Mouse (Mus musculus): ENCODE measurements at regions not wholly inside any gene's neighbourhood (a gene's known extent, or its start where the extent isn't known, plus 50 kb on each side); places are given as distances from the start of the nearest gene placed in this dataset.
A peak's percentile ranks its signal among the peaks of the same experiment; 100 is the strongest.

DNA sequence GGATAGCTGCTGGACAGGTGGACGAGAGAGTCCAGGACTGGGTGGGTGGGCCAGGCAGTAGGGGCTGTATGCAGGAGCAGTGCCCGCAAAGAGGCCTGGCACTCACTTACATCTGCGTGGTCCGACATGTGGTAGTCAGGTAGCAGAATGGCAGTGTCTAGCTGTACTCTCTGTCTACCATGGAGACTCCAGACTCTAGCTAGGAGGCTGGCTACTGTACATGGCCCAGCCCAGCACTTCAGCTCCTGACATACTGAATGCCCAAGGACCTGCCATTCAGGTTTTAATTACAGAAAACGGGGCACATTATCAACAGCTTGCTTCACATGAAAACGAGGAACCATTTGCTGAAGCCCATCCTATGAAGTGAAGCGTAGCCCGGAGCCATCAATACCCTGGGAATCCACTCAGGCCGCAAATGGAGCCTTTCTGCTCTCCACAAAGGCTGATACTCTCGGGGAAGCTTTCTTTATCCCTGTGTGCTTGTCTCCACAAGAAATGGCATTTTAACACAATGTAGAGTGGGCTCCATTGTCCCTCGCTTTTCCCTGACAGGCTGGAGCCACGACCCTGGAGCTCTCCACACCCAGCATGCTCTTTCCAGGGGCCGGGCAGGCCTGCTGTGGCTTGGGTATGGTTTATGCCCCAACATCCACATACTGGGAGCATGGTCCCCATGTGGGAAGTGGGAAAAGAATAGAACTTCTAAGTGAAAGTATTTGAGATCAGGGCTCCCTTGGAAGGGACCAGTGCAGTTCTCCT is 110.6 kb upstream of the A530016L24Rik start:
- no peak for DNase-seq

DNA sequence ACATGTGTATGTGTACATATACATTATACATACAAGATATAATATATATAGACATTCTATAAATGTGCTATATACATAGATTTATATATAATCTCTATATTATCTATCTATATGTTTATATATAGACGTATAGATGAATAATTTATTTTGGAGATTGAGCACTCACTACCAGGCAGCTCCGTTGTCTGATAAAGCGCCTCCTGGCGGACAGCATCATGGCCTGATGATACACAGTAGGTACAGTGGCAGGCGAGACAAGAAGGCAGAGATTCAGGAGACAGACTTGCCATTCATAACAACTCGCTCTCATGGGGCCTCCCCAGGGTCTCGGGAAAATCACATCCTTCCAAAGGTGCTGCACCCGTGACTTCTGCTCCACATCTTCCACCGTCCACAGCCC is 101.4 kb upstream of the A530016L24Rik start:
- DNase-seq, result no peak

DNA sequence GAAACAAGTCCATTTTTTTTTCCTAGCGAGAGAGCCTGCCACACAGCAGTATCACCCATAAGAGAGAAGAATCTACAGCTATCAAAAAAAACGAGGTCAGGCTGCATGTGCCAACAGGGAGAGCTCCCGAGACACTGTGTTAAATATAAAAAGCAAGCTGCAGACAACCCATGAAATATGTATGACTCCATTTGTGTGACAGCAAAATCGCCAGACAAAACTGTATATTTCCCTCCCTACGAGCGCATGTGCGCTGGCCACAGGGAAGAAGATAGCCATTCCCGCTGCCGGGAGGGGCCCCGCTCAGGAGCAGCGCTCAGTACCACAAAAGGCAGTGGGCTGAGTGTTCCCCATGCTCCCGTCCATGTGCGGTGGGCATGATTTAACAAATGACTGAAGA is 93.3 kb upstream of the A530016L24Rik start:
- DNase-seq, result no peak

DNA sequence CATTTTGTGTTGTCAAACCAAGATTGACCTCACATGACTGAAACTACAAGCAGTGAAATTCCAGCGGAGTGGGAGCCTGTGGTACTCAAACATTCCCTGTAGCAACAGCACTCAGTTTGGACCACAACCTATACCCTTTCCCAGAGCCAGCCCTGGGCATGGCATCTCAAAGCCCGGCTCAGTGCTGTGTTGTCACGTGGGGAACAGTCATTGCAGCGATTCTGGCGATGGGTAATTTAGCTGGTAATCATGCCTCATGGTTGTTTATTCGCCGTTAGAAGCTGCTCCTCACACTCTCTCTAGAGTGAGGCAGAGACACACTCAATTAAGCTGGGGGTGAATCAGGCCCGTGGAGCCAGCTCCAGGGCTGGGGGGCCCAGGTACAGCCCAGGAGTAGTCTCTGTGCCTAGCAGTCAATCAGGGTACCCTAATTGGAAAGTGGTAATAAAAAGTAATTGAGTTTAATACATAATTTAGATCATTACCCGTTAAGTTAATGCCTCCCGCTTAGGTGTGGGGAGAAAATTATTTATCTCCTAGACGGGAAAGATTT is 85.5 kb upstream of the A530016L24Rik start:
- no peak for DNase-seq

DNA sequence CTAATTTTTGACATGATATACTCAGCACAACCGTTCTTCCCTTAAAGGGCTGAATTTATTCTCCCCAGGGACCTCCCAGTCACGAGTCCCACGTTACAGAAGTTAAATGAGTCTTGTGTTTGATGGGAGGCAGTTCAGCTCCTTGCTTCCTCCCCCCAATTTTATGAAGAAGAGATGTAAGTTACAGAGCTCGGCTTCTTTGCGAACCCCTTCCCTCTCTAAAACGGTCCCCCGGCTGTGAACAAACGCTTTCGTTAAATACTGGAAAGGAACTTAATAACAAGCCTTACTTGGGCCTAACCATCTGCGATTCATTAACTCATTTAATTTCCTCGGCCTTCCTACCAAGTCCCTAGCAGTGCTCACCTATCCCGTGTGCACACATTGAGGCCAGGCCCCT is 84.9 kb upstream of the A530016L24Rik start:
- no peak for DNase-seq

DNA sequence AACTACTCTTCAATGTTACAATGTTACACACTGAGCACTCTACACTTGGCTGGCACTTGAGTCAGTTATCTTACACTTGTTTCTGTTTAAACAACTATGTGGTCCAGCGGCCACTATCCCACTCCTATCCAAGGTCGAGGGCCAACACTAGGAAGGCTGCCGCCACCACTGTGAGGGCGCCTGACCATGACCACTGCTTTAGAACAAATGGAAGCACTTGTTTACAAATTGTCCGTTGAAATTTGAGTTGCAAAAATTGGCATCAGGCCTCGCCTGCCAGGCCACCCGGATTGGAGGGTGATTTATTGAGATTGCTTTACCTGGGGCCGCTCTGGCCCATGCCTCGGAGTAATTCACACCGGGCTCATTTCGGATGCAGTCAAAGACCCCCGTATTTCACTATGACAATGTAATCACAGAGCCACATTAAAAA is 83.5 kb upstream of the A530016L24Rik start:
- DNase-seq, result no peak

DNA sequence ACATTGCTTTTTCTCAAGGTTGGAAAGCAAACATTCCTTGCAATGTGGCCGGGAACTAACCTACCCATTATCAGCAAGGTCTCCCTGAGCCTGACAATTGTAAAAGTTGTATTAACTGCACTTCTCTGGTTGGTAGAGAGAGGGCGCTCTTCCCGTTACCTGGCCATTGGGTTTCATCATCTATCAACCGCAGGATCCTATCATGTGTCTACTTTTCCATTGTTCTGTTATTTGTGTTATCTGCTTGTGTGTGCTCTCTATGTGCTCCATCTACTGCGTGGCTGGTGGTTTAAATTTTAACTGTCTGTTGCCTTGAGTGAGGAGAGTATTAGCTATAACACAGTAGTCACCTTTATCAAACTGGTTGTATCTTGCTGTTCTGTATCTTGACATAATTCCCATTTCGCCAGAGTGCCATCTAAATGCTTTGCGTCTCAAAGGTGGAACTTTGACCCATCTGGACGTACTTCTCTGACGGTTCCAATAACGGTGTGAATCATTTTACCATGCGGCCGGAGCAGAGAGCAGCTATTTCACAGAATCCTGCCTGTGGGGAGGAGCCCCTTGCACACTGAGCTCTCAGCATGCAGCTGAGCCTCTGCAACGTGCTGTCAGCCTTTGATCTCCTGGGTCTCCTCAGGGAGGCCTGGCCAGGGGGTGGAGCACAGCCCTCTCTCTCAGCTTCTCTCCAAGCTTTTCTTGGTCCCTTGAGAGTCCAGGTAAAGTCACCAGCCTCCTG is 77.5 kb upstream of the A530016L24Rik start:
- no peak for DNase-seq

DNA sequence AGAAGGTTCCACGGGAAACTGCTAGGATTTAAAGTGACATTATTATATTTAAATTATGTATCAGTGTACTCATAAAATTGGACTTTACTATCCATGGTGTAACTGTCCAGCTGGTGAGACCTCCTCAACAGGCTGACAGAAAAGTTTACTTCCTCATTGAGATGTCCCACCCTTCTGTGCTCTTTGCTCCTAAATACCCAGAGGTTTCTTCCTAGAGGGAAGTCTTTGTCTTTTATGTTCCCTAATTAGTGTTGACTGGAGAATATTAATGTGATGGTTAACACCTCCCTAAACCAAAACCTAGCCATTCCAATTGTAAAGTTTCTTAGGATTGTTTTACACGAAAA is 76.9 kb upstream of the A530016L24Rik start:
- no peak for DNase-seq

DNA sequence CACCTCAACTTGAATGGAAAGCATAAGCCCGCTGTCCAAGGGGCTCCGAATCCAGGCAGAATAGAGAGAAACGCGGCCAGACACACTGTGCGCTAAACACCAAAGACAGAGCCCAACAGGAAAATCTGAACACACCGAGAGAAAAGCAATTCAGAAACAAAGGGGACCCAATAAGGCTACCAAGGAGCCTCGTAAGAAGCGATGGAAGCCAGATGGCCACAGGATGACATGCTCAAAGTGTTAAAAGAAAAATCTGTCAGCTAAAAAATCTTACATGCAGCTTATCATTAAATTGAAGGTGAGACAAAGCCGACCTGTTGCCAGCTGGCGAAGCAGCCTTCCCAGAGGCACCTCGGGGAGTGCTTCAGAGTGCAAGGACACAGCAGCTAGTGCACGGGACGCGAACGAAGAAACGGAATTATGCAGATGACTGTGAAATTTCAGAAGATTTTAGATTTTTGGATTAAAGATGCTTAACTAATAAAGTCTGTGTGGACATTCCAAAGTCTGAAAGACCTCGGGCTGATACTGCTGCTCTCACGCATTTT is 73.2 kb upstream of the A530016L24Rik start:
- no peak for DNase-seq

DNA sequence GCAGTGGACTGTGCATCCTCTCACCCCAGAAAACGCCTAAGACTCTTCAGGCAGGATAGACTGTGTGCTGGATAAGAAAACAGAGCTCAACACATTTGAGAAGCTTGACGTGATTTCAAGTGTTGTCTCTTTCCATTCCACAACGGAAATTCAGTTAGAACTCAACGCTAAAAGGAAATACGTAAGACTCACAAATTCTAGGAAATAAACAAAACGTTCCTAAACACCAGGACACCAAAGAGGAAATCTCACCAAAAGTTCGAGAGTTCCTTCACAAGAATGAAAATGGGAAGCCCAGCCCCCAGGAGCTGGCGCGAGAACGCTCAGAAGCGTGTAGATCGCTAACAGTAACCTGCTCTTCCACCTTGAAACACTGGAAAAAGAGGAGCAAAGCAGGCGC is 72.7 kb upstream of the A530016L24Rik start:
- DNase-seq, result no peak

DNA sequence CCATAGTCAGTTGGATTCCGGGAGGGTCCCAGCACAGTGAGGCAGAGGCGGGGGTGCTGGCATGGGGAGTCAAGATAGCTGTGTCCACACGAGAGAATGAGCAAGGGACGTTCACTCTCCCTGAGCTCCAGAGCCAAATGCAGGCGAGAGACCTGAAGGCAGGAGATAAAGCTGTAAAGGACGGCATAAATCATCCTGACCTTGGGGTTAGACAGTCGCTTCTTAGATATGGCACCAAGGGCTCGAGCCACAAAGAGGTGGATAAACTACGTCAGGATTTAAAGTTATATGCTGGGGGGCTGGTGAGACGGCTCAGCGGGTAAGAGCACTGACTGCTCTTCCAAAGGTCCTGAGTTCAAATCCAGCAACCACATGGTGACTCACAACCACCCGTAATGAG is 70.6 kb upstream of the A530016L24Rik start:
- DNase-seq, result no peak

DNA sequence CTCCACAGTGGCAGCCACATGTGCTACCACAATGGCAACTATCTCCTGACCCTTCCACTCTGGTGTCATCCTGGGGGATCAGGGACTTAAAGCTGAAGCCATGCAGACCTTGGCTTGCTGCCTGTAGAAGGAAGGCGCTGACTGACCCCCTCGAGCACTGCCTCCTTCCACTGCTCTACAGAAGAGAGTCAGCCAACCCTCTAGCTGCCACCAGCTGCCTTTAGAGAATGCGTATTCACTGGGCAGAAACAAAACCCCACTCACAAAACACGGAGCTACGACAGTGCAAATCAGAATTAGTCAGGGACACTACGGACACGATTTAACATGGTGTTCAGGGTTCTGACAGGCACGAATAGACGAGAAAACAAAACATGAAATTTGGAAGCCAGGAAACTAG is 67.1 kb upstream of the A530016L24Rik start:
- DNase-seq, result no peak

DNA sequence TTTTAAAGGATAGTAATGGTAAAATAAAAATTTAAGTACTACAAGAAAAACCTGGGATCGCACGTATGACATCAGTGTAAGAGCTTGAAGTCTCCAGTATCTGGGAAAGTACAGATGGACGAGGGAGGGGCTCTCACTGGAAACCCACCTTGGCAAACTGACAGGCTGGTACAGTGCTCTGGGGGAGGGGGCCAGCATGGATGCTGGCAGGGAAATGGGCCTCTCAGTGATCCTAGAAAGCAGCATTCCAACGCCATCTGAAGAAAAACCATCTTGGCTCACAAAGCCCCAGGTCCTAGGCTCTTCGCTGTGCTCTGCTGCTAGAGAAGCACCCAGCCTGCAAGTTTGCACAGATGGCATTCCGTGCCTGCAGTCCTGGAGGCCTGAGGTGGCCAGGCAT is 65.1 kb upstream of the A530016L24Rik start:
- peak in 1 of 2 experiments; percentile 66 for DNase-seq

DNA sequence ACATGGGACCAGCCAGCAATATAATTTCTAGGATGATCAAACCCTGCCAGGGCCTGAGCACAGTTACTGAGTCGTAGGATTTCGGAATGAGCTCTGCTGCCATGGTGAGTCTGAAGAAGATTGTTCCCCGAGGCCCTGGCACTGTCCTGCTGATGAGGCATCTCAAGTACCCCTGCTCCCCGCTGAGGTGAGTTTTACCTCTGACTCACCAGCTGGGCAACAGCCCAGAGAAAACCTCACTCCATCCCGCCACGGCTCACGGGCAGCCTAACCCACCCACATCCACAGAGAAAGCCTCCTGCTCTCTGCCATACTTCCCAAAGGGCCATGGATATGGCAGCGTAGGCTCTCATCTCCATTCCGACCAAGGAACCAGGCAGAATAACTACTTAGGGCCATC is 62.6 kb upstream of the A530016L24Rik start:
- no peak for DNase-seq

DNA sequence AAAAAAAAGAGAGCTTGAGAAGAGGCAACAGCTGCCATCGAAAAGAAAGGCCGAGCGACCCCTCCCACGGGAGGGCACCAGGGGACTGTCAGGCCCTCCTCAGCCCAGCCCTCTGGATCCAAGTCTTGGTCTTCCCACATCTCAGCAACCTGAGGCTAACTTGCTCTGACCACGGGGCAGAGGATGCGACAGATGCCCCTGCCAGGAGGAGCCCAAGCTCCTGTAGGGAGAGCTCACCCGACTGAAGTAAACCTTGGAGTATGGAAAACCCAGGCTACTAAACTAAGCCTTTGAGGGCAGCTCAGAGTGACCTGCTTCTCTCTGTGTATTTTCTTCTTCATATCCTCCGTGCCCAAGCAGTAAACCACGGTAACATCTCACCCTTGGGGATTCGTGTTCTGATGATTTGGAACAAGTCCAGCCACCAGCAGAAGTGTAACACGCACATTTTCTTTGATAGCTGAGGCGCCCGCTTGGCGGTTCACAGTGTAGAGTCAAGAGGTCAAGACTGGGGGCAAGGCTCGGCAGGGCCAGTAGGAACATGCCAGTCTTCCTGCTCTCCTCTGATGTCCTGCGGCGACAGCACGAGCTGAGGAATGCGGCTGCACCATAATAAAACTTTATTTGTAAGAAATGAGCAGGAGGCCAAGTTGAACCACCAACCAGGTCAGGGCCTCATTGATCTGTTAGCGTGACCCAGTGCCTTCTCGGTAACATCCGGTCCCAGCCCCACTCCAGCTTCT is 59.0 kb upstream of the A530016L24Rik start:
- peak in 1 of 2 experiments; percentile 58 for DNase-seq

DNA sequence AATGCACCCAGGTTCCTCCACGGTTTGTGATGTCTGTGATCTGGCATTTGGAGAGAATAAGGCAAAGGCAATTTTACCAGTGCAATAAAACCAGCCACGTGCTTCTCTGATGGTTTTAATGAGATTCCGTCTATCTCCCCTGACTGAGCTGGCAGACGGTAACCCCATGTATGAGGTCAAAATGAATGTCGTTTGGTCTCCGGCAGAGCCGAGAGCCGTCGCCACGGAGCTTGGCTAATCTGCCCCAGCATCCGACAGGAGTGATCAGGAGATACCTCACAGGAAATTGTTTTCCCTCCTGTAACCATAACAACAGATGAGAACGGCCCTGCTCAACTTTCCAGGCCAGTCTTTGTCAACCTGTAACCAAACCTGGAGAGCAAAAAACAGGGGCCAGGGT is 55.9 kb upstream of the A530016L24Rik start:
- DNase-seq, result no peak

DNA sequence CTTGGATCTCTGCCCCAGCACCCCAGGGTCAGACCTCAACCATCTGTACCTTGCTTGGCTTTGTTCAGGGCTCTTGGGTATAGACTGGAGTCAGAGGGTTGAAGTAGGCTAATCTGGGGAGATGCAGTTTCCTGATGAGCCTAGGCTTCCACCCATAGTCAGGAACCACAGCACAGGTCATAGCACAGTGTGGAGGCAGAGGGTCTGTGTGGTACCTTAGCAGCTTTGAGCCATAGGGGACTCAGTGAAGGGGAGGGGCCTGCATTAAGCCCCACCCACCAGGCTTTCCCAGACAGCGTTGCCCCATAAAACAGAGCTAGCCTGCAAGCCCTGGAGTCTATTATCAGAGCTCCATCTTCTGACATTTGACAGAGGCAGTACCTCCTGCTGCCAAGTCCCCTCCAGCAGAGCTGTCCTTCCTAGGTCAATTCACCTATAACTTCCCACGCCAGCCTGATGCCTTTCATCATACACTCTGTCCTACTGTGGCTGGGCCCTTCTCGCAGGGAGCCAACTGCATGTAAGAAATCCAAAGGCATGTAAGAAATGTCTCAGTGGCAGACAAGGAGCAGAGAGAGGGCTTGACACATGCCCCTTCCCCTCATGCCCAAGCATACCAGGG is 54.5 kb upstream of the A530016L24Rik start:
- no peak for DNase-seq

DNA sequence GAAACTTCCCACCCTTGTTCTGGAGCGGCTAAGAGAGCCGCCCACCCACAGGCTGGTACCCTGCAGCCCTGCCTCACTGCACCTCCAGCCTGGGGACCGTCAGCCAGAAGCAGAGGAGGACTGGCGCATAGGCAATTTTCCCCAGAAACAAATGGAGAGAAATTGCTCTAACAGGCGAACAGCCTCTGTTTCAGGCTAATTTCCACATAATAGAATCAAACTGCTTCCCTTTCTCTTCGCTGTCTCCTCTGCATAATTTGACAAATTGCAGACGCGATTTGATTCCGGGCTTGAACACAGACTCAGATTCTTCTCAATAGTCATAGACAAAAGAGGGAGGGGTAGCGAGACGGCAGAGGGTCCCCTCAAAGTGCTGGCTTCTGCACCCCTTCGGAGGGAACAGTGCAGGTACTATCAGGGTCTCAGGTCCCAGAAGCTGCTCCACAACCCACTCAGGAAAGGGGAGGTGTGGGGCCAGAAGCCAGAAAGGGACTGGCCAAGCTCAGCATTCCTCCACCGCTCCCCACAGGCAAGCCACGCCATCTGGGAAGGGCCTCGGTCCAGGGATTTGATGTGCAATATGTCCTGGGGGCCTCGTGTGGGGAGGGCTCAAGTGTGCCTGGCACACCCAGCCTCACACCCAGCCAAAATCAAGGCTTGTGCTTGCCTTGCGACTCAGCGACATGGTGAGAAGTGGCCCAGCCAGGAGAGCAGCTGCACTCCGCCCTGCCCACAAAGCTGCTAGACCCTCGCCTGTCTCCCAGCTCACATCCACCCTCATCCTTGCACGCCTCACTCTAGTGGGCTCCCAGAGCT is 53.7 kb upstream of the A530016L24Rik start:
- peak; percentile 90 to 95 for DNase-seq

DNA sequence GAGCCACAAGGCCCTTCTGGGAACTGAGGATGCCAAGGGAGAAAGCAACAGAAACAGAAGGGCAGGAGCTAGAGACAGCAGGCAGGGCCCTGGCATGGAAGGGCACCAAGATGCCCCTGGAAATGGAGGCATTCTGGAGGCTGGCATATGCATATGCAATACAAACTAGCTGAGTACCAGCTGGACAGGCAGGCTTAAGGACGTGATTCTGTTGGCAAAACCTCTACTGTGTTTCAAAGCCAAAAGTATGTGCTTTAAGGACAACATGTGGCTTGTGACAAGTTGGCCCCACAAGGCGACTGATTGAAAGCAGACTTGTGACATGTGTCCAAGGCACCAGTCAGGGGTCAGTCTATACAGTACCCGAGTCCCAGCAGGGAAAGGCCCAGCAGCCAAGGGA is 52.2 kb upstream of the A530016L24Rik start:
- peak; percentile 82 to 86 for DNase-seq

DNA sequence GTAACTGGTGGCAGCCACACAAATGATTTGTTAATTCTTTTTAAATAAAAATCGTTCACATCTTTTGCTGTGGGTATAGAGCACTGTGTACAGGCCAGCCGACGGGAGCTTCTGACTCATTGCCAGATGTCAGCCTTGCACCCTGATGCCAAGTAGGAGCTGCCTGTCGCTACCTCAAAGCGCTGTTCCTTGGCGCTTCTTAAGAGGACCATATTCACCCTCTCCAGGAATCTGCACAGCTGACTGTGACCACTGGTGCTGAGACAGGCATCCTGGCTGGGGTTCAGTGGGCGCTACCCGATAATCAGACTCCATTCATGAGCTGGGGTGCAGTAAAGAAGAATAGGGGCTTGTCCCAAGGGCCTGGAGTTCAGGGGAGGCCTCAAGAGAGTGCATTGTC is 51.0 kb upstream of the A530016L24Rik start:
- DNase-seq, result no peak
